Mouse (Mus musculus) myocyte (in vitro differentiated cells): ENCODE results near the gene Hspa1b. TPM values are rescaled to one million over a fixed set of nuclear protein-coding genes. Genes with fewer than 3 reads are reported as not detected.
A peak's percentile ranks its signal among the peaks of the same experiment; 100 is the strongest.
"Not testable (repeated sequence)": the region's sequence is repeated elsewhere in the genome, so short reads cannot be mapped to it uniquely, and the experiment has no call there.

Experiments used
- H3K27me3 ChIP-seq: one replicate; pipeline ENCODE4 v1.6.1; 2011; ENCODE audit not compliant: control insufficient read depth, insufficient read depth, insufficient read length
- H3K36me3 ChIP-seq: one replicate; pipeline ENCODE4 v1.6.1; 2011; ENCODE audit not compliant: control insufficient read depth, insufficient read depth
- H3K4me2 ChIP-seq: one replicate; pipeline ENCODE4 v1.6.1; 2011; ENCODE audit warnings: low read depth, control low read depth
- H3K4me3 ChIP-seq: one replicate; pipeline ENCODE4 v1.5.1; 2011; ENCODE audit warnings: mild to moderate bottlenecking, control low read depth, moderate library complexity
- H3K79me2 ChIP-seq: one replicate; pipeline ENCODE4 v1.6.1; 2011; ENCODE audit not compliant: control insufficient read depth, insufficient read depth
- H3ac ChIP-seq: one replicate; pipeline ENCODE4 v1.6.1; 2011; ENCODE audit not compliant: control insufficient read depth, insufficient read length
- CEBPB ChIP-seq: IDR thresholded peaks from 2 replicates; pipeline ENCODE4 v1.6.1; 2011; ENCODE audit warnings: mild to moderate bottlenecking, moderate library complexity; ENCODE audit not compliant: poor library complexity, insufficient read depth, severe bottlenecking
- E2F4 ChIP-seq: IDR thresholded peaks from one replicate; pipeline ENCODE4 v1.6.1; 2011; ENCODE audit warnings: mild to moderate bottlenecking, control low read depth, moderate library complexity; ENCODE audit not compliant: insufficient read depth
- MAX ChIP-seq: IDR thresholded peaks from one replicate; pipeline ENCODE4 v1.6.1; 2011; ENCODE audit warnings: low read depth, mild to moderate bottlenecking, control low read depth
- MYOD1 ChIP-seq, 3 experiments: IDR thresholded peaks; one replicate each; pipeline ENCODE4 v1.6.1; 2011; ENCODE audit warnings: control low read depth in 2 of 3, low read depth in 2 of 3, mild to moderate bottlenecking in 2 of 3, moderate library complexity in 1 of 3; ENCODE audit not compliant: insufficient read length in 2 of 3, control insufficient read depth in 1 of 3
- MYOG ChIP-seq, 3 experiments: IDR thresholded peaks; one replicate each; pipeline ENCODE4 v1.6.1; 2011; ENCODE audit warnings: control low read depth in 2 of 3, low read depth in 2 of 3, mild to moderate bottlenecking in 2 of 3; ENCODE audit not compliant: insufficient read length in 2 of 3, control insufficient read depth in 1 of 3, insufficient read depth in 1 of 3
- POLR2A ChIP-seq: IDR thresholded peaks from one replicate; pipeline ENCODE4 v1.6.1; 2011; ENCODE audit warnings: low read depth, mild to moderate bottlenecking, control low read depth, moderate library complexity; ENCODE audit not compliant: insufficient read length
- POLR2AphosphoS2 ChIP-seq: IDR thresholded peaks from one replicate; pipeline ENCODE4 v1.6.1; 2011; ENCODE audit warnings: low read depth, control low read depth; ENCODE audit not compliant: insufficient read length
- REST ChIP-seq: IDR thresholded peaks from one replicate; pipeline ENCODE4 v1.6.1; 2011; ENCODE audit warnings: mild to moderate bottlenecking, control low read depth, moderate library complexity; ENCODE audit not compliant: insufficient read depth, insufficient read length
- SRF ChIP-seq: IDR thresholded peaks from one replicate; pipeline ENCODE4 v1.6.1; 2011; ENCODE audit warnings: low read depth; ENCODE audit not compliant: control insufficient read depth, insufficient read length
- TCF12 ChIP-seq: IDR thresholded peaks from one replicate; pipeline ENCODE4 v1.6.1; 2011; ENCODE audit warnings: mild to moderate bottlenecking, control low read depth; ENCODE audit not compliant: poor library complexity, insufficient read depth, severe bottlenecking
- TCF3 ChIP-seq: IDR thresholded peaks from one replicate; pipeline ENCODE4 v1.6.1; 2011; ENCODE audit warnings: low read depth, control low read depth; ENCODE audit not compliant: insufficient read length
- USF1 ChIP-seq: IDR thresholded peaks from one replicate; pipeline ENCODE4 v1.6.1; 2011; ENCODE audit warnings: low read depth, mild to moderate bottlenecking, control low read depth, moderate library complexity
- polyA plus RNA-seq: library from polyadenylated mRNA; unstranded; fragments of >200 nt; fragmentation: generic; extraction: Trizol; gene quantifications from one replicate; pipeline ENCODE4 v1.2.1, GENCODE M21; 2012; ENCODE audit warnings: missing spikeins

The Hspa1b gene
- polyA plus RNA-seq, 1 experiment: 7.3 TPM

GRCm38 (mm10) chr17:34999871-35000716 lies 41.1 kb upstream of the Hspa1b start:
- peaks cover 67% of the 10 kb centered on the region for H3K79me2 ChIP-seq
- TF ChIP-seq POLR2A: peak; percentile 33
- TF ChIP-seq USF1: peak; percentile 42
- H3ac ChIP-seq: peak overlapping the region; percentile 92
- peak overlapping the region; percentile 98 for H3K4me3 ChIP-seq
- H3K4me2 ChIP-seq: peak overlapping the region; percentile 79
- peaks cover 14% of the 10 kb centered on the region for H3K36me3 ChIP-seq
- not testable (repeated sequence) for H3K27me3 ChIP-seq

- Histone ChIP-seq H3K36me3 (peaks cover 11% of the 10 kb centered on the region), H3K27me3 (no peaks in the 10 kb centered on the region), H3K79me2 (peaks cover 54% of the 10 kb centered on the region), H3K4me2 (peak overlapping the region; percentile 79), H3K4me3 (peak overlapping the region; percentile 98), H3ac (no peak overlapping the region)
- TF ChIP-seq TCF3: no peak
- TF ChIP-seq CEBPB: no peak
- TF ChIP-seq E2F4: no peak
- TF ChIP-seq TCF12: no peak
- no peak for TF ChIP-seq MAX
- no peak for TF ChIP-seq MYOG (IDR thresholded peaks at IDR 0.05; ENCODE audit: control insufficient read depth in 1 of 3, insufficient read depth in 1 of 3, insufficient read length in 2 of 3, low read depth in 2 of 3)
- TF ChIP-seq POLR2AphosphoS2: no peak
- no peak for TF ChIP-seq SRF
- TF ChIP-seq MYOD1 (IDR thresholded peaks at IDR 0.05; ENCODE audit: control insufficient read depth in 1 of 3, insufficient read length in 2 of 3, low read depth in 2 of 3): no peak
- no peak for TF ChIP-seq USF1
- TF ChIP-seq POLR2A: no peak
- TF ChIP-seq REST: no peak
Measured at GRCm38 (mm10) chr17:34998526-34999430, 39.7 kb upstream of the Hspa1b start.

GRCm38 (mm10) chr17:34997142-34997483 lies 38.1 kb upstream of the Hspa1b start:
- TF ChIP-seq E2F4 (no peak), POLR2A (no peak), SRF (no peak), TCF12 (no peak), REST (no peak), MYOG (IDR thresholded peaks at IDR 0.05; ENCODE audit: control insufficient read depth in 1 of 3, insufficient read depth in 1 of 3, insufficient read length in 2 of 3, low read depth in 2 of 3) (no peak), MAX (no peak), POLR2AphosphoS2 (no peak), TCF3 (no peak), MYOD1 (IDR thresholded peaks at IDR 0.05; ENCODE audit: control insufficient read depth in 1 of 3, insufficient read length in 2 of 3, low read depth in 2 of 3) (no peak), CEBPB (no peak), USF1 (no peak)
- H3K36me3 ChIP-seq: peaks cover 14% of the 10 kb centered on the region
- no peaks in the 10 kb centered on the region for H3K27me3 ChIP-seq
- H3K4me2 ChIP-seq: peak overlapping the region; percentile 79
- H3ac ChIP-seq: no peak overlapping the region
- no peak overlapping the region for H3K4me3 ChIP-seq
- peaks cover 38% of the 10 kb centered on the region for H3K79me2 ChIP-seq

- Histone ChIP-seq H3K4me3 (no peak overlapping the region), H3ac (no peak overlapping the region), H3K4me2 (peak overlapping the region; percentile 79), H3K79me2 (peaks cover 32% of the 10 kb centered on the region), H3K36me3 (peaks cover 14% of the 10 kb centered on the region), H3K27me3 (no peaks in the 10 kb centered on the region)
- TF ChIP-seq TCF3: no peak
- no peak for TF ChIP-seq MYOG (IDR thresholded peaks at IDR 0.05; ENCODE audit: control insufficient read depth in 1 of 3, insufficient read depth in 1 of 3, insufficient read length in 2 of 3, low read depth in 2 of 3)
- TF ChIP-seq MYOD1 (IDR thresholded peaks at IDR 0.05; ENCODE audit: control insufficient read depth in 1 of 3, insufficient read length in 2 of 3, low read depth in 2 of 3): no peak
- TF ChIP-seq CEBPB: no peak
- no peak for TF ChIP-seq REST
- no peak for TF ChIP-seq POLR2AphosphoS2
- no peak for TF ChIP-seq SRF
- no peak for TF ChIP-seq USF1
- no peak for TF ChIP-seq MAX
- TF ChIP-seq E2F4: no peak
- no peak for TF ChIP-seq POLR2A
- TF ChIP-seq TCF12: no peak
Measured at GRCm38 (mm10) chr17:34996411-34997141, 37.5 kb upstream of the Hspa1b start.

GRCm38 (mm10) chr17:34995927-34996326 lies 36.9 kb upstream of the Hspa1b start:
- H3K4me2 ChIP-seq, H3ac ChIP-seq, H3K4me3 ChIP-seq, H3K27me3 ChIP-seq: not testable (repeated sequence)
- H3K36me3 ChIP-seq: peaks cover 14% of the 10 kb centered on the region
- H3K79me2 ChIP-seq: peaks cover 27% of the 10 kb centered on the region

- H3K4me2 ChIP-seq, H3ac ChIP-seq, H3K27me3 ChIP-seq, H3K4me3 ChIP-seq: not testable (repeated sequence)
- Histone ChIP-seq H3K36me3 (peaks cover 17% of the 10 kb centered on the region), H3K79me2 (peaks cover 27% of the 10 kb centered on the region)
Measured at GRCm38 (mm10) chr17:34995192-34995591, 36.2 kb upstream of the Hspa1b start.
